Mouse (Mus musculus): ENCODE results near the gene Cib2.
"Not testable (repeated sequence)": the region's sequence is repeated elsewhere in the genome, so short reads cannot be mapped to it uniquely, and the experiment has no call there.

The Cib2 gene

GRCm38 (mm10) chr9:54559771-54560471, at the start of gene Cib2:
Gene Cib2, minus strand, starts transcription at chr9:54560218.
- DNase-seq (ENCODE audit: extremely low read depth, insufficient read length, low spot score) = peak; percentile 46

- no peak for DNase-seq (ENCODE audit: extremely low read depth, insufficient read length, low spot score)
These were observed 44.9 kb upstream of the Cib2 start for GRCm38 (mm10) chr9:54604886-54605285.

GRCm38 (mm10) chr9:54604131-54604654, 44.2 kb upstream of the Cib2 start:
- DNase-seq (ENCODE audit: extremely low read depth, insufficient read length, low spot score) = no peak

DNA sequence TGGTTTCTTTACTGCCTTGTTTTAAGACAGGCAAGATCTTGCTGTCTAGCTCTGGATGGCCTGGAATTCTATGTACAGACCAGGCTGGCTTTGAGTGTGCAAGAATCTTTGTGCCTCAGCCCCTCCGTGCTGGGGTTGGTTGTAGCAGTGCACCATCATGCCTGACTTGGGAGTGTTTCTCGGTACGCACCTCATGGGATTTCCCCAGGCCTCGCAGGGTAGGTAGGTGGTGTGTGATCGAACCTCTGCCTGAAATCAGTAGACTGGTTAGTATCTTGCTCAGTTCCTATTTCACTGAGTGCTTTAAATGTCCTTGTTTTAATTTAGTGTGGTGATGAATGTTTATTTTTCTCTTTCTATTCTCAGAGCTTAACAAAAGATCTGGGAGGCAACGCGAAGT, 42.9 kb upstream of the Cib2 start:
- no peak for DNase-seq (ENCODE audit: extremely low read depth, insufficient read length, low spot score)

GRCm38 (mm10) chr9:54602386-54602785, 42.4 kb upstream of the Cib2 start:
- DNase-seq (ENCODE audit: extremely low read depth, insufficient read length, low spot score) = no peak

DNA sequence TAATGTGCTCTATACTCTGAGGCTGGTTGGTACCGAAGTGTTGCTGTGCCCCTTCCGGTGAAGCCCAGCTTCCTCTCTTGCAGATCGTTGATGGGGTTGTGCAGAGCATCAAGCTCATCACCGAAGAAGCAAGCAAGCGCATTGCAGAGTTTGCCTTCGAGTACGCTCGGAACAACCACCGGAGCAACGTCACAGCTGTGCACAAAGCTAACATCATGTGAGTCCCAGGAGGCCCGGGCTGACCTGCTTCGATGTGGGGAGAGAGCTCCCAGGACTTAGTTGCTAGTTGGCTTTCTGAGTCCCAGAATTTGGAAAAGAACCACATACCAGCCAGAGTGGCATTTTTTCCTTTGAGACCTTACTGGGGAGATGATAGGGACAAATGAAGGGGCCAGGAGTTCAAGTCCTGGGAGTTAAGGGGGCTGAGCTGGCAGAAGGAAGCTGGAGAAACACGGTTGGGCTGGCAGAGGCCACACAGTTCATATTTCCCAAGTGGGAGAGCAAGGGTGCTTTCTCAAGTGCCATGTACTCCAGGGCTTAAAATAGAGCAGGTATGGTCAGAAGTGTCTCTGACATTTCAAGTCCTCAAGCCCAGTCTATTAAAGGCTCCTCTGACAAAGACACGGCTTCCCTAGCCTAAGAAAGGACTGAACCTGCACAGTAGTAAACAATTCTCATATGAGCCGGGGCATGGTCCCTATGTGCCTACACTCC, 36.9 kb upstream of the Cib2 start:
- DNase-seq (ENCODE audit: extremely low read depth, insufficient read length, low spot score) = no peak

DNA sequence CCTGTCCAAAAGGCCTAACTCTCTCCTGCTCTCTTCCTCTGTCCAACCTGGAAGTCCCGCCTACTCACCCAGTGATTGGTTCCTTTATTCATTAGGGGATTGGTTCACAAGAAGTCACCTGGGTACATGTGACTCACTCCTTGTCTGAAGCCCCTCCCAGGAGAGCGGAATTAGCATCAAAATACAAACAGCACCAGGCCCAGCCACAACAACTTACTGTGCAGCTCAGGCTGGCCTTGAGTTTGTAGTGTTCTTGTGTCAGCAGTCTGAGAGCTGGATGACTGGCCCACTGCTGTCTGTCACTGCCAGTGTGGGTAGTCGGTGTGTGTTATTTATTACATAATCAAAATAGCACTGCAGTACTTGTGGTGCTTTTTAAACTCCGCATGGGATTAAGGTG, 33.6 kb upstream of the Cib2 start:
- DNase-seq (ENCODE audit: extremely low read depth, insufficient read length, low spot score) = not testable (repeated sequence)

DNA sequence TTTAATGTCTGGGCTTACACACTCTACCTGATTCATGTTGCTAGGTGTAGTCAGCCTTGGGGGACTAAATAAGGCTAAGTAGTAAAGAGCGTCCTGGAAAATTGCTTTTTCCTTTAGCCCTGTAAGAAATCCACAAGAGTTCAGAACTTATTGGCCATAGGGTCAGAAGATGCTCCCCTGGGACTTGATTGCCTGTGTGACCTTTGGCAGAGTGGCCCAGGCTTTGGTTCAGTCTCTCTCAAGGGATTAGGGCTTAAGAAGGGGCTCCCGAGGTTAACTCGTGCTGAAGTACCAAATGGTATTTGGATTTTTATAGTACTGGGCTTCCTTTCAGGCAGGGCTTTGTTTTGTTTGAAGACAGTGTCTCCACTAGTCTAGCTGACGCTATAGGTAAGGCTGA, 27.8 kb upstream of the Cib2 start:
- DNase-seq (ENCODE audit: extremely low read depth, insufficient read length, low spot score) = no peak

GRCm38 (mm10) chr9:54586199-54587061, 26.4 kb upstream of the Cib2 start, which contains the start of gene Idh3a:
Gene Idh3a, plus strand, starts transcription at chr9:54586334.
- DNase-seq (ENCODE audit: extremely low read depth, insufficient read length, low spot score) = peak; percentile 96

GRCm38 (mm10) chr9:54585839-54586198, 25.8 kb upstream of the Cib2 start:
- DNase-seq (ENCODE audit: extremely low read depth, insufficient read length, low spot score) = no peak

- not testable (repeated sequence) for DNase-seq (ENCODE audit: extremely low read depth, insufficient read length, low spot score)
These were observed 24.1 kb upstream of the Cib2 start for GRCm38 (mm10) chr9:54584127-54584526.

DNA sequence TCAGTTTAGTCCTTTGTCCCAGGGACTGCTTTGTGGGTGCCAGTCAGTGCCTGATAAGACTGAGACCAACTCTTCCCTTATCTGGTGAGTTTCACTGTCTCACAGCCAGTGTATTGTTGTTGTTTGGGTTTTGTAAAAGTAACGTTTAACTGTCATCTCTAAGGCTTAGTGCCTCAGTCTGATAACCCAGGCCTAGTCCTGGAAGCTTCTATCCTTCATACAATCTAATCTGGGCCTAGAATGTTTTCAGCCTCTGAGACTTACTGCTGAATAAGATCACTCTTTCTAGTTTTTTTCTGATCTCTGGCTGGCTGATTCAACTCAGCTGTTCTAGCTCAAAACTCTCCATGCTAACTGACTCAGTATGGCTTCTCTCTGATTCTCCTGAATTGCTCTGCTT, 23.7 kb upstream of the Cib2 start:
- no peak for DNase-seq (ENCODE audit: extremely low read depth, insufficient read length, low spot score)

GRCm38 (mm10) chr9:54571130-54571839, 11.3 kb upstream of the Cib2 start:
- no peak for DNase-seq (ENCODE audit: extremely low read depth, insufficient read length, low spot score)

DNA sequence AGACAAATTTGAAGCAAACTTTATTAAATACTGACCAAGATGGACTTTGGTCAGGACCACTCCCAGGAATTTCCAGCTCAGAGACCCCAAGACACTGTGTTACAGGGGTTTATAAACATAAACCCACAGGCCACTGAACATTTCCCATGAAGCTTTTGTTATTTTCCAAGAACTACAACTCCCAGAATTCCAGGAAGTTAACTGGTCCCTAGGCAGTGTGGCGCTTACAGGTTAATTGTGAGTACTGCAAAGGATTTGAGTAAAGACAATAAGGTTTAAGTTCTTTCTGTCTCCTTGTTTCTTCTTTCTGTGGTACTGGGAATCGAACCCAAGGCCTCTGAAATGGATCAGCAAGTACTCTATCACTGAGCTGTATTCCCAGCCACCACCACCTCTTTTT, 8.7 kb upstream of the Cib2 start:
- DNase-seq (ENCODE audit: extremely low read depth, insufficient read length, low spot score) = no peak

- DNase-seq (ENCODE audit: extremely low read depth, insufficient read length, low spot score) = no peak
These were observed 6.9 kb upstream of the Cib2 start for GRCm38 (mm10) chr9:54566958-54567357.

GRCm38 (mm10) chr9:54560831-54561601, 998 bp upstream of the Cib2 start:
- no peak for DNase-seq (ENCODE audit: extremely low read depth, insufficient read length, low spot score)

GRCm38 (mm10) chr9:54558731-54559130, 1.3 kb downstream of the Cib2 start:
- no peak for DNase-seq (ENCODE audit: extremely low read depth, insufficient read length, low spot score)

DNA sequence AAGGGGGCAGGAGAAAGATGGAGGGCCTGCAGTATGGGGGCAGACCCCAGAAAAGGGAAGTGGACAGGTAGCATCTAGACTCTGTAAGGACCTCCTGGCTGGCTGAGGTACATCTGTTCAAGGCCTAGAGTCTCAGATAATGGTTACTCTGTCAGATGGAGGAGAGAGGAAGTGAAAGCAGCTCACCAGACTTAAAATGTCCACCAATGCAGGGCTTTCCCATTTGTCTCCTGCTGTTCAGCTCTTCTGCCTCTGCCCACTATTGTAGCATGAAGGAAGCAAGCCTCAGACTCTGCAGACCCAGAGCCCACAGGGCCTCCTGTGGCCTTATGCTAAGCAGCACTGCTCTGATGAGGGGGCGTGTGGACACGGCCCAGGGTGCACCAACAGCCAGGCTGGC, 5.0 kb downstream of the Cib2 start:
- no peak for DNase-seq (ENCODE audit: extremely low read depth, insufficient read length, low spot score)

DNA sequence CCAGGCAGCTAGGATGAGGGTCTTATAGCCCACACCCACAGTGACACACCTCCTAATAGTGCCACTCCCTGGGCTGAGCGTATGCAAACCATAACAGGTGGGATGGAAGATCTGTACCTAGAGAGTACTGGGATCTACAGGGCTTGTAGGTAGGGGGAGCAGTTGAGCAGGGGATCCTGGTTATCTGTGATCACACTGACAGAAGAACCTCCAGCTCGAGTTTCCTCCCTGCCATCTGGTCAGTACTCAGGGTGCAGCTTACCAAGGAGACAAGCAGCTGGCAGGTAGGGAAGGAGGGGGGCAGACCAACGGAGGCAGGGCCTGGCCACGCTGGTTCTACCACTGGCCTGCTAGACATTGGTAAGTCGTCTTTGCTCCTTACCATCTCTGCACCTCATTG, 7.6 kb downstream of the Cib2 start:
- peak; percentile 14 for DNase-seq (ENCODE audit: extremely low read depth, insufficient read length, low spot score)

GRCm38 (mm10) chr9:54549433-54549832, 10.6 kb downstream of the Cib2 start:
- DNase-seq (ENCODE audit: extremely low read depth, insufficient read length, low spot score) = no peak
